Mouse (Mus musculus): Measurements from ENCODE around the gene Sorcs2. TPM values are rescaled to one million over a fixed set of nuclear protein-coding genes. Genes with fewer than 3 reads are reported as not detected.

Gene Sorcs2
- polyA plus RNA-seq, 1 experiment = 21.8 TPM

DNA sequence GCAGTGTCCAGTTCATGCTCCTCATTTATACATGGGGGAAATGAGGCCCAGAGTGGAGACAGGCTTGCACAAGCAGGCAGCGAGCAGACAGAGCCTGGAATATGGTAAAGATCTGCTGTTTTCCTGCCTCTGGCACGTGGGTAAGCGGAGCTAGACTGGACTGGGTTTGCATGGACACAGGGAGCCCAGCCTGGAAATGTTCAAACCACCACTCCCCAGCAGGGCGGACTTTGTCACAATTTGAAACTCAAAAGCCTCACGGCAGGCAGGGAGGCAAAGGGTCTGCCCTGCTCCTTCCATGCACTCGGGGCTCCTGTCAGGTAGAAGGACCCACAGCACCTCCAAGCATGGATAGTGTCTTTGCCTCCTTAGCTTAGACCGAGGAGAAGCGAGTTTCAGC is 246.9 kb downstream of the Sorcs2 start:
- TF ChIP-seq CTCF (IDR thresholded peaks at IDR 0.05; ENCODE audit: extremely low read depth, insufficient read depth, low read length) (no peak), POLR2A (IDR thresholded peaks at IDR 0.05; ENCODE audit: extremely low read depth, insufficient read depth, low read length) (no peak)
- Histone ChIP-seq H3K4me3 (ENCODE audit: insufficient read depth, low read length) (no peak overlapping the region), H3K27ac (ENCODE audit: insufficient read depth, low read length) (no peak overlapping the region)

DNA sequence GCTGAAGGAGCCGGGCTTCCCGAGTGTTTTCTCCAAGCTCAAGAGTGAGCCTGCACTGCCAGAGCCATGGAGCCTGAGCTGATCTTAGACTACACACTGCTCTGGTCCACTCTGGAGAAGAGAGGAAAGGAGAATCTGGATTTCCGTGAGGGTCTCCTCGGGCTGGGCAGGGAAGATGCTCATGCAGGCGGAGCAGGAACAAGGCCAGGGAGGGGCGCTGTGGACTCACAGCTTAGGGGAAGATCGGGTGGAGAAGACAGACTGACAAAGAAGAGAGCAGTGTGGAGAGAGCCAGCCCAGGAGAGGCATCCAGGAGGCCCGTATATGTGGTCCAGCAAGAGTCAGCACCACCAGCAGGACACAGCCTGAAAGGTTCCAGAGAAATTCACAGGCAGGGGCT is 248.8 kb downstream of the Sorcs2 start:
- no peak overlapping the region for H3K4me3 ChIP-seq (ENCODE audit: insufficient read depth, low read length)
- H3K4me1 ChIP-seq (ENCODE audit: control insufficient read depth, insufficient read depth, low read length) = no peaks in the 10 kb centered on the region
- TF ChIP-seq POLR2A (IDR thresholded peaks at IDR 0.05; ENCODE audit: extremely low read depth, insufficient read depth, low read length) = no peak
- H3K27ac ChIP-seq (ENCODE audit: insufficient read depth, low read length) = no peak overlapping the region

More for the DNA sequence above, 246.9 kb downstream of the Sorcs2 start:
- no peaks in the 10 kb centered on the region for H3K4me1 ChIP-seq (ENCODE audit: control insufficient read depth, insufficient read depth, low read length)

DNA sequence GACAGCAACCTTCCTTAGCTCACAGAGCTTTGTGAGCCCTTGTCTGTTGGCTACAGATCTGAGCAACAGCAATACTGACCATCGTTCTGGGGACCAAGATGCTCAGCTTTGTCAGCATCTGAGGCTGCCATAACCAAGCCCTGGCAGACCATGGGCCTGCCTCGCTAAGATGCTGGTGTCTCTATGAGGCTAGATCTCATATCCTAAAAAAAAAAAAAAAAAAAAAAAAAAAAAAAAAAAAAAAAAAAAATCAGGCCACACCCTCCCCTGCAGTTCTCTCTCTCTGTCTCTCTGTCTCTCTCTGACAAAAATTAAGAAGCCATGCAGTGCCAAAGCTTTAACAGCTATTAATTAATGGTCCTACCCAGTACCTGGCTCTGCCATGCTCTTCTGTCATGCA is 251.3 kb downstream of the Sorcs2 start:
- no peak for TF ChIP-seq CTCF (IDR thresholded peaks at IDR 0.05; ENCODE audit: extremely low read depth, insufficient read depth, low read length)
- TF ChIP-seq POLR2A (IDR thresholded peaks at IDR 0.05; ENCODE audit: extremely low read depth, insufficient read depth, low read length) = no peak
- Histone ChIP-seq H3K4me3 (ENCODE audit: insufficient read depth, low read length) (no peak overlapping the region), H3K27ac (ENCODE audit: insufficient read depth, low read length) (no peak overlapping the region), H3K4me1 (ENCODE audit: control insufficient read depth, insufficient read depth, low read length) (no peaks in the 10 kb centered on the region)

DNA sequence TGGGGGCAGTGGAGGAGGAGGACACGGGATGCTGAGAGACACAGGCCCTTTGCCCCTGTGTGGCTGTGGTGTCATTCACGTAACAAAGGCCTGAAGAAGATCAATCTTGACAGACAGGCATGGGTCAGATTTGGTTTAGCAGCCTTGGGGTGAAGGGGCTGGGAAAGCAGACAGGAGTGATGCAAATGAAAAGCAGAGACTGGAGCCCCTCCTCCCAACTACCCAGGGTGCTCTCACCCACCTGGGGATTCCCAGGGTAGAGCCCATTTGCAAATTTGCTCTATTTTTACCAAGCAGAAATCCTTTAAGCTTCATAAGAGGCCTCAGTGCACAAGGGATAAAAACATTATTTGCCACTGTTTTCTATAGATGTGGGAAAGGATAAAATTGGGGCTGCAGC is 253.4 kb downstream of the Sorcs2 start:
- Histone ChIP-seq H3K4me3 (ENCODE audit: insufficient read depth, low read length) (no peak overlapping the region), H3K27ac (ENCODE audit: insufficient read depth, low read length) (no peak overlapping the region), H3K4me1 (ENCODE audit: control insufficient read depth, insufficient read depth, low read length) (peaks cover 1% of the 10 kb centered on the region; the same call in 1 of the 2 replicates)
- no peak for TF ChIP-seq CTCF (IDR thresholded peaks at IDR 0.05; ENCODE audit: extremely low read depth, insufficient read depth, low read length)
- TF ChIP-seq POLR2A (IDR thresholded peaks at IDR 0.05; ENCODE audit: extremely low read depth, insufficient read depth, low read length) = no peak

DNA sequence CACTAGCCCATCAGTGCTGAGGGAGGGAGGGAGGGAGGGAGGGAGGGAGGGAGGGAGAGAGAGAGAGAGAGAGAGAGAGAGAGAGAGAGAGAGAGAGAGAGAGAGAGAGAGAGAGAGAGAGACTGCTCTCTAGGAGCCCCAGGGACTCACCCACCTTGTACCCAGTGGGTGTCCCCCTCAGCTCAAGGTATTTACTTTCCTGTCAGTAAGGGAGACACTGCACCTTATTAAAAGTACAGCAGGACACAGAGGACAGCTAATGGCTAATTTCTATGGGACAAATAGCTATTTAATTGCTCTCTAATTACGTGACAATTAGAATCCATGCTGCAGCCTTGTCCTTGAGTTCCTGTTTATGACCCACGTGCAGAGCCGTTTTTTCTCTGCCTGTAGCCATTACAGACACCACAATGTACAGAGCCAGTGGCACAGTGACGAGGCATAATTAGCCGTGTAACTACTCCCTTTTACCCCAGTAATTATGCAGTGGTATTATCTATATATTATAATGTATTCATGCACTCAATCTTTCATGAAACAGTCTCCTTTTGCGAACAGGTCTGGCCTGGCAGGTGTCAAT is 256.2 kb downstream of the Sorcs2 start:
- no peak overlapping the region for H3K4me3 ChIP-seq (ENCODE audit: insufficient read depth, low read length)
- H3K27ac ChIP-seq (ENCODE audit: insufficient read depth, low read length) = no peak overlapping the region
- peaks cover 1% of the 10 kb centered on the region; the same call in 1 of the 2 replicates for H3K4me1 ChIP-seq (ENCODE audit: control insufficient read depth, insufficient read depth, low read length)
- TF ChIP-seq CTCF (IDR thresholded peaks at IDR 0.05; ENCODE audit: extremely low read depth, insufficient read depth, low read length) = no peak
- no peak for TF ChIP-seq POLR2A (IDR thresholded peaks at IDR 0.05; ENCODE audit: extremely low read depth, insufficient read depth, low read length)

DNA sequence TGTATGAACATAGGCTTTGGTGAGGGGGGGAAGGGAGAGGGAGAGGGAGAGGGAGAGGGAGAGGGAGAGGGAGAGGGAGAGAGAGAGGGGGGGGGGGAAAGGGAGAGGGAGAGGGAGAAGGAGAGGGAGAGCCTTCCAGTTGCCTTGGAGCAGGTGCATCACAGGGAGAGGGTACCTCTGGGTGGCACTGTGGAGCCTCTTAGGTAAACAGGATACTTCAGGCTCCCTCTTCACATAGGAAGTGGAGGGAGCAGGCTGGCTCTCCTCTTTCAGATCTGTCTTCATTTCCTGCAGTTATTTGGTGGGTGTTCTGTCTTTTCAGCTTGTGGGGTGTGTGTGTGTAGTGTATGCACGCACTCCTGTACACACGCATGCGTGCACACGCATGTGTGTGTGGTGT is 256.8 kb downstream of the Sorcs2 start:
- TF ChIP-seq CTCF (IDR thresholded peaks at IDR 0.05; ENCODE audit: extremely low read depth, insufficient read depth, low read length) (peak; percentile 53), POLR2A (IDR thresholded peaks at IDR 0.05; ENCODE audit: extremely low read depth, insufficient read depth, low read length) (no peak)
- Histone ChIP-seq H3K27ac (ENCODE audit: insufficient read depth, low read length) (no peak overlapping the region), H3K4me3 (ENCODE audit: insufficient read depth, low read length) (no peak overlapping the region), H3K4me1 (ENCODE audit: control insufficient read depth, insufficient read depth, low read length) (peaks cover 1% of the 10 kb centered on the region; the same call in 1 of the 2 replicates)

DNA sequence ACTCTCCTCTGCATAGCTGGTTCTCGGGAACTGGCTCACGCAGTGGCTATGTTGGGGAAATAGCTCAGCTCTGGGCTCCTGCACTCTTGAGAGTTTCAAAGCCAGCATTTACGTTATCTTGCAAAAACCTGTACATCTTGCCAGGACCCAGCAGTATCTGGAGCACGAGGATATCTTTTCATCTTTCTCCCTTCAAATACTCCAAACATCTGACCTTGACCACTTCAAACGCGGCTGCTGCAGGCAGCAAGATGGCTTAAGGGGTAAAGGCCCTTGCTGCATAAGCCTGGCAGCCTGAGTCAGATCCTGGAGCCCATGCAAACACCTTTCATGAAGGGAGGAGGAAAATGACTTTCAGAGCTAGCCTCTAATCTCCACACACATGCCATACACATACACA is 258.2 kb downstream of the Sorcs2 start:
- no peak overlapping the region for H3K27ac ChIP-seq (ENCODE audit: insufficient read depth, low read length)
- no peak overlapping the region for H3K4me3 ChIP-seq (ENCODE audit: insufficient read depth, low read length)
- H3K4me1 ChIP-seq (ENCODE audit: control insufficient read depth, insufficient read depth, low read length) = peaks cover 1% of the 10 kb centered on the region; the same call in 1 of the 2 replicates
- TF ChIP-seq POLR2A (IDR thresholded peaks at IDR 0.05; ENCODE audit: extremely low read depth, insufficient read depth, low read length) (no peak), CTCF (IDR thresholded peaks at IDR 0.05; ENCODE audit: extremely low read depth, insufficient read depth, low read length) (no peak)

DNA sequence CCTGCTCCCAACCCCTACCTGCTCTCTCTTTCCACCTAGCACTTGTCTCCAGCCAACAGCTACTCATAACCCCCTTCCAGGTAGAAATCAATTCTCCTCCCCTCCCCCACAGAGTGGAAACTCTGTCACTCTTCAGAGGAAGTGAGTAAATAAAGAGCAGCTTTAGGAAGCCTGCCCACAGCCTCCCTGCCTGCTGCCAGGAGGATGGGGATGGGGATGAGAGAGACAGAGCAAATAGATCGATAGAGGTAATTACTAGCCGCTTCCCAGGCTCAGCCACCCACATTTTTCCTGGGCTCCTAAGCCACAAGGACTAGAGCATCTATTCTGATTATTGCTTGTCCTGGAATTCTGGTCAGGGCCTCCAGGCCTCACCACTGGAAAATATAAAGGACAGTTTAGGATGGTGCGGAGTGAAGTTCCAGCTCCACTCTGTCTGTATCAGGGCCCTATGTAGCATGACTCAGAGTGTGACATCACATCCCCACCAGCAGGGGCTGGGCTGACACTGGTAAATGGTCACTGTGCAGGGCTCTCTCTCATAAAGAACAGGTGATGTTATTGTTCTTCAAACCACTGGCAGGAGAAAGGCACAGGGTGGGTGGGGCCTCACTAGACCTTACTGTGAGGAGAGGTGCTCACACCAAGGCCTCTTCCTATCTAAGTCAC is 261.9 kb downstream of the Sorcs2 start:
- no peak overlapping the region for H3K27ac ChIP-seq (ENCODE audit: insufficient read depth, low read length)

DNA sequence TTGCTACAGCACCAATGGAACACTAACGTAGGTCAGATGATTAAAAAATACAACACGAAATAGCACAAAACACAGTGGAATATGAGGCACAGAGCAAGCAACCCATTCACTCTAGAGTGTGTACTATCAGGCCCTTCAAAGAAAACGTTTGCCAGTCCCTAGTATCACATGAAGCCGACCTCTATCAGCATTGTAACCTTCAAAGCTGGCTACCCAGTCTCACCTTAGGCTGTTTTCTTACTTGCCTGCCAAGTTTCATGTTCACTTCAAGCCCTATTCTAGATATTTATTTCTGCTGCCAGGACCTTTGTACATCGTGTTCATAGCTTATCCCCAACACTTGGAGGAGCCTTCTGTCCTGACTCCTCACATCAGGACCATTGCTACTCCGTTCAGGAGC is 263.6 kb downstream of the Sorcs2 start:
- TF ChIP-seq CTCF (IDR thresholded peaks at IDR 0.05; ENCODE audit: extremely low read depth, insufficient read depth, low read length) (no peak), POLR2A (IDR thresholded peaks at IDR 0.05; ENCODE audit: extremely low read depth, insufficient read depth, low read length) (no peak)
- Histone ChIP-seq H3K27ac (ENCODE audit: insufficient read depth, low read length) (no peak overlapping the region), H3K4me1 (ENCODE audit: control insufficient read depth, insufficient read depth, low read length) (peaks cover 2% of the 10 kb centered on the region; the same call in 1 of the 2 replicates)

More for the DNA sequence above, 261.9 kb downstream of the Sorcs2 start:
- TF ChIP-seq CTCF (IDR thresholded peaks at IDR 0.05; ENCODE audit: extremely low read depth, insufficient read depth, low read length) (no peak), POLR2A (IDR thresholded peaks at IDR 0.05; ENCODE audit: extremely low read depth, insufficient read depth, low read length) (no peak)
- Histone ChIP-seq H3K4me3 (ENCODE audit: insufficient read depth, low read length) (no peak overlapping the region), H3K4me1 (ENCODE audit: control insufficient read depth, insufficient read depth, low read length) (no peaks in the 10 kb centered on the region)

DNA sequence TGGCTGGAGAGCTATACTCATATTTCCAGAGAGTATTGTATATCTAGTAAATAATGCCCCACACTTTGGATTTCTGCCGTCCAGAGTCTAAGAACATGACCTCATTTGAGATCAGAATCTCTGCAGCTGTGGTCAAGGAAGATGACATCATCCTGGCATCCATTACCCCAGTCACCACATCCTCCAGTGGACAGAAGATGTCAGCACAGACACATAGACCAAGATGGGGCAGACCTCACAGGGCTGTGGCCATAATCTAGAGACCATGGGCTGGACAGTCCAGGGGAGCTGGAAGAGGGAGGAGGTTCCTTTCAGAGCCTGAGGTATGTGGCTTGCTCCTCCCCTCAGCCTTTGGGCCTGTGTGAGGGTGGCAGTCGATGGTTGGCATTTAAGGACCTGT is 264.0 kb downstream of the Sorcs2 start:
- TF ChIP-seq POLR2A (IDR thresholded peaks at IDR 0.05; ENCODE audit: extremely low read depth, insufficient read depth, low read length) (no peak), CTCF (IDR thresholded peaks at IDR 0.05; ENCODE audit: extremely low read depth, insufficient read depth, low read length) (peak; percentile 14; the same call in 1 of the 2 replicates)
- no peak overlapping the region for H3K4me3 ChIP-seq (ENCODE audit: insufficient read depth, low read length)
- H3K4me1 ChIP-seq (ENCODE audit: control insufficient read depth, insufficient read depth, low read length) = peaks cover 2% of the 10 kb centered on the region; the same call in 1 of the 2 replicates
- no peak overlapping the region for H3K27ac ChIP-seq (ENCODE audit: insufficient read depth, low read length)

More for the DNA sequence above, 263.6 kb downstream of the Sorcs2 start:
- H3K4me3 ChIP-seq (ENCODE audit: insufficient read depth, low read length) = no peak overlapping the region
